Mouse (Mus musculus) inflammation-experienced regulatory T-cells, adult 6 months (primary cell): ENCODE results near the gene Gm42417. TPM values are rescaled to one million over a fixed set of nuclear protein-coding genes. Genes with fewer than 3 reads are reported as not detected.

Experiments
- ATAC-seq: one replicate; pipeline ENCODE4 v1.8.0; 2017
- polyA plus RNA-seq, 3 experiments: library from polyadenylated mRNA; unstranded; fragments of 100-300 nt; shearing (Covaris generic); gene quantifications; one replicate each; pipeline ENCODE4 v1.2.1; 2017

The Gm42417 gene
- 1 to 10 TPM in 1 of 3 experiments, not detected in 2; 2.4 TPM for polyA plus RNA-seq

DNA sequence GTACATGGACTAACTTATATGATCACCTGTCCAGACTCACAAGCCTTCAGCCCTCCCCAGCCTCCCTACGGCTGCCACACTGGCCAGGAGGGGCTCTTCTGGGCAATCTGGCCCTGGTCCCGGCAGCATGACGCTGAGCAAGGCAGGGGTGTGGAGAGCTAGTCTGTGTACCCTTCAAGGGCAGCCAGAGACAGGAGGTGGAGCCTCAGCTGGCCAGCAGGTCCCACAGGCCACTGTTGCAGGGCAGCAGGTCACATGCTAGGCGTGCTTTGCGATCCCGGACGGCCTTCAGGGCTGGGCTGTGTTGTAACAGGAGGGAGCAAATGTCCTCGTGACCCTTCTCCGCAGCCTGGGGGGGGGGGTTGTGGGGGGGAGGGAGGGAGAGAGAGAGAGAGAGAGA, at the start of gene Gm42417:
Gm42417 (minus strand) TSS at position 244 of the 400 bp plus-strand sequence.
- ATAC-seq: no peak

GRCm38 (mm10) chr1:36587860-36588259, 48.6 kb upstream of the Gm42417 start:
- no peak for ATAC-seq

DNA sequence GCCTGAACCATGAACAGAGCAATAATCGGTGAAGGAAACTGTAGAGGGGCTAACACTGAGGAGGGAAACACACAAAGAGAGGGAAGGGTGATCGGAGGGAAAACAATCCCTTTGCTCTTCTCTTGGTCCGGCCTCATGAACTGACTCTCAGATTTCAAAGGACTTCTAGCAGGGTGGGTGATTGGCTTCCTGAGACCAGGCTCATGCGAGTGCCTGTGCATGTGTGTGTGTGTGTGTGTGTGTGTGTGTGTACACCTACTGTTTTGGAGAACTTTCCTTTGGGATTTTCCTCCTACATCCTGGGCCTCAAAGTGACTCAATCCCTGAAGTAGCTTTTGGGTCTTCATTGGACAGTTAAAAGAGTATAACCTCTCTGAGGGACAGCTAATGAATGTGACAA, 47.1 kb upstream of the Gm42417 start:
- ATAC-seq: no peak

DNA sequence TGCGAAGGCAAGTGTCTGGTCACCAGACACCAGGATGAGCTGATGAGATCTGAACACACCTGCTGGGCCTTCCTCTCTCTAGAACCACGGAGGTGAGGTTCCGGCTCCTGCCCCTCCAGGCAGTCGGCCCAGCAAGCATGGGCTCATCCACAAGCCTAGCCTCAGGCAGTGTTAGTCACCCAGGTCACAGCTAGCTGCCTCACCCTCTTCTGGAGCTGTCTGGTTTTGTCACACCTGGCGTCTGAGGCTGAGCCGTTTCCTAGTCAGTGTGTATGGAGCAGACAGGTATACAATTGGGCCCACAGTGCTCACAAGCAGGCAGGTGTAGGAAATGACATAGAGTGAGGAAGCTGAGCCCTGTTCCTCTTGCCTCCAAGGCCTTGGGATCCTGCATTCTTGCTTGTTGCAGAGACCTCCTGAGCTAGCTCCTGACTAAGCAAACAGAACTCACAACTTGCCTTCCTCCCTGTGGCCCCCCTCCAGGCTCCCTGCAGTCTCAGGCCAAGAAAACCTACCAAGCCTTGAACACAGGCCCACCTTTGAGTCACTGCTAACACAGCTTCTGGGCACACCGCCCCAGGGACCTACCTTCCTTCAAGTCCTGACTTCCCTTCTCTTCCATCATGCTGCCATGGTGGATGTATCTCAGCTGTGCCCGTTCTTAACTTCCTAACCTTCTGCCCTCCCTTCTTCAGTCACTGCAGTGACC, 44.3 kb upstream of the Gm42417 start:
- ATAC-seq: no peak

GRCm38 (mm10) chr1:36582211-36582610, 43.0 kb upstream of the Gm42417 start:
- ATAC-seq: no peak

- no peak for ATAC-seq
Measured at GRCm38 (mm10) chr1:36581260-36581659, 42.0 kb upstream of the Gm42417 start.

- no peak for ATAC-seq
Measured at GRCm38 (mm10) chr1:36580384-36581207, 41.4 kb upstream of the Gm42417 start.

- ATAC-seq: no peak
Measured at GRCm38 (mm10) chr1:36579974-36580383, 40.8 kb upstream of the Gm42417 start.

DNA sequence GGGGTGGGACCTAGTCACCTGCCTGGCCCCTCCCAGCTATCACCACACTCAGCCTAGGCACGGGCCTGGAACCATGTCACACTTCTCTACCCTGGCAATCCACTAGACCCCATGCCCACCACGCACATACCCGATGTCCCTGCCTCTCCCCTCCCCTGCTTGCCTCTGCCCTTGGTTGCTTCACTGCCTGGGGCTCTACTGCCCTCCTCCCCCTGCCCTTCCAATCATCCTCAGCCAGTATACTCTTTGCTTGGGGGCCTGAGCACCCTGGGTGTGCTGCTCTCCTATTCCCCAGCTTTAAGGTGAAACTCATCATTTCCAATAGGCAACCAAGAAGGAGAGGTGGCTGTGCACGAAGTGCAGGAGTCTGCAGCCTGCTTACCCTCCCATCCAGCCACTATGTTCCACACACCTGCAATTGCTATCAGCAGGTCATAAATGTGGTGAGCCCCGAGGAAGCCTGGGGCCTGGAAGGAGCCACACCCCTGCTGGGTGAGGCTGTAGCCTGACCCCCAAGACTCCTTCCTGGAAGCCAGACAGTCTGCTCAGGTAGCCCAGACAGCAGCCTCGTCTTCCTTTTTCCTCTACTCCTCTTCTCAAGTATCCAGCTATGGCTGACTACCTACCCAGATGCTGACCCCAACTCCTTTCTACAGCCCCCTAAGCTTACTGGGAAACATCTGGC, 37.9 kb upstream of the Gm42417 start:
- ATAC-seq: no peak

DNA sequence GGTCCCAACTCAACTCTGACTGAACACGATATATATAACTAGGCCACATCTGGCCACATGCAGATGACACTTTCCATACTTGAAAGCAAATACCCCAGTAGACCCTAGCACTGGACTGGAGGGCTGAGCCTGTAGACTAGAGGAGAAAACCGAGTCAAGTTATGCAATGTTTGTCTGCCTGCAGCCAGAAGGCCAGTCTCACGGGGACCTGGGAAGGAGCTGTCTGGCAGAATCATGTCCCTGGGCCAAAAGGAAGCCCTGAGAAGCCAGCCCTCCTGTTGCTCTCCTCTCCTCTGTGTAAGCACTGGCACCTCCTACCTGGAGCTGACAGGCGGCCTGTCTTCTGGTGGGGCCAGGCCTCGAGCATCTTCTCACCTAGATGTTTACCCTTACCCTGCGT, 36.1 kb upstream of the Gm42417 start:
- ATAC-seq: no peak

- no peak for ATAC-seq
Measured at GRCm38 (mm10) chr1:36574196-36574955, 35.1 kb upstream of the Gm42417 start.

- no peak for ATAC-seq
Measured at GRCm38 (mm10) chr1:36573524-36573923, 34.3 kb upstream of the Gm42417 start.

DNA sequence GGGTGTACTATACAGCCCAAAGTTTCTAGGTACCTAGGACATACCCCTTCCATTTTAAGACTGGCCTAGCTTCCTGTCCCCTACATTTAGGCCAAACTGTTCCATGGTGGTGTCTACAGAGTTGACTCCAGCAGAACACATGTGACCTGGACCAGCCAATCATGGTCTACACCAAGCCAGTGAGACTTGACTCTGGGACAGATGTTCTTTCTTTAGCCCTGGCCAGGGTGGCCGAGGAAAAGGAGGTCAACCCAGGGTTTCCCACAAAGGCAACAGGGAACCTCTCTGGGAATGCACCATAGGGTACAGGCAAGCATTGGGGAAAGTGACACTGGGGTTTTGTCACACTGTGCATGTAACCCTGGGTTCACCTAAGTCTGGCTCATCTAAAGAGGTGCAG, 33.5 kb upstream of the Gm42417 start:
- no peak for ATAC-seq

- ATAC-seq: no peak
Measured at GRCm38 (mm10) chr1:36572140-36572700, 33.0 kb upstream of the Gm42417 start.

GRCm38 (mm10) chr1:36571627-36572026, 32.4 kb upstream of the Gm42417 start:
- ATAC-seq: peak; percentile 25

- ATAC-seq: no peak
Measured at GRCm38 (mm10) chr1:36570320-36570719, 31.1 kb upstream of the Gm42417 start.

DNA sequence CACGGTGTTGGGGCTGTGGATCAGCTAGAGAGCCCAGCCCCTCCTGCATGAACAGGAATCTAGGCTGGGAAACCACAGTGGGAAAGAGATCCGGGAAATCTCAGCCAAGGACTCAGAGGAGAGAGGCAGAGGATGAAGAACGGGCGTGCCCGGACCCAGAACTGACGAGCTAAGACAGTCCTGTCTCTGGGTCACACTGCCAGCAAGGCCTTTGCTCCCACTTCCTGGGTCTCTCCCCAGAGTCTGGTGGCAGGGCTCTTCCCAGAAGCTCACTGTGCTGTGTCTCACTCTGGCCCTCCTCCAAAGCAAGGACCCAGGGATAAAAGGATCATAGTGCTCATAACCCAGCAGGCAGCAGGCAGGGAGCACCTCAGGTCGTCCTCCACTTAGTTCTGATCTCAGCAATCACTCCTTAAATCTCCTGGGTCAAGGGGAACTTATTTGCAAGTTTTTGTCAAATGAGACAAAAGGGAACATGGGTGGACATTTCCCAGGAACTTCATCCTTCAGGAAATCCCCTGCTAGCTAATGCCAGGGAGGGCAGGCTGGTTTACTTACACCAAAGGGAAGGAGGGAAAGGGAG, 30.6 kb upstream of the Gm42417 start:
- ATAC-seq: no peak

- ATAC-seq: no peak
Measured at GRCm38 (mm10) chr1:36568776-36569175, 29.5 kb upstream of the Gm42417 start.

GRCm38 (mm10) chr1:36567818-36568603, 28.8 kb upstream of the Gm42417 start:
- ATAC-seq: no peak

GRCm38 (mm10) chr1:36566425-36566824, 27.2 kb upstream of the Gm42417 start:
- no peak for ATAC-seq

DNA sequence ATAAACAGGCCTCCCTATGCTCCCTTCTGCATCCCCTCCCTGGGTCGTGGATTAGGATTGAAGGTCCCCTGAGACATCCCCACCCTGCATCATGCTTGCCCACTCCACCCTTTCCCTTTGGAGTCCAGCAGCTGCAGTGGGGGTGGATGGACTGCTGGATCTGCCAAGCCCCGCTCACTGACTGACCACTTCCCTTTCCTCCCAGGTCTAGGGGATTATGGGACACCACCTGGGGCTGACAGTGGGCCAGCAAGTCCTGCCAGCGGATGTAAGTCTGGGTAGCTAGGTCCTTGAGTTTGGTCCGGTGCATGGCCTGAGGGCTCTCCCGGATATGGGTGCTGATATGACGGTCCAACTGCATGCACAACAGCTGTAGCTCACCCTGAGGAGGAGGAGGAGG, 24.9 kb upstream of the Gm42417 start:
- no peak for ATAC-seq
